Mouse (Mus musculus): ENCODE measurements around the gene Cops7a.

- TF ChIP-seq TCF3 (IDR thresholded peaks at IDR 0.05; ENCODE audit: insufficient read length, low read depth) (no peak), POLR2A (IDR thresholded peaks at IDR 0.05; ENCODE audit: insufficient read length, low read depth) (no peak), POLR2AphosphoS2 (IDR thresholded peaks at IDR 0.05; ENCODE audit: insufficient read length, low read depth) (no peak), CEBPB (IDR thresholded peaks at IDR 0.05; ENCODE audit: insufficient read depth, poor library complexity, severe bottlenecking) (no peak), E2F4 (IDR thresholded peaks at IDR 0.05; ENCODE audit: insufficient read depth) (no peak), USF1 (IDR thresholded peaks at IDR 0.05; ENCODE audit: low read depth) (no peak), MYOD1 (IDR thresholded peaks at IDR 0.05; ENCODE audit: control insufficient read depth in 1 of 3, insufficient read length in 2 of 3, low read depth in 2 of 3) (no peak), MAX (IDR thresholded peaks at IDR 0.05; ENCODE audit: low read depth) (no peak), TCF12 (IDR thresholded peaks at IDR 0.05; ENCODE audit: insufficient read depth, poor library complexity, severe bottlenecking) (no peak), MYOG (IDR thresholded peaks at IDR 0.05; ENCODE audit: control insufficient read depth in 1 of 3, insufficient read depth in 1 of 3, insufficient read length in 2 of 3, low read depth in 2 of 3) (no peak)
Measured at GRCm38 (mm10) chr6:124965747-124966146, 409 bp upstream of the Cops7a start.
